Mouse (Mus musculus) liver, embryonic 14.5 days (tissue): Measurements from ENCODE around the gene Jph3. TPM values are rescaled to one million over a fixed set of nuclear protein-coding genes. Genes with fewer than 3 reads are reported as not detected.

Experiments used
- ATAC-seq: fragments of 200-750 bp; cut with Nextera tagmentation; 2 replicates; pipeline ENCODE4 v1.8.0; 2017; ENCODE audit warnings: moderate number of reproducible peaks, mild to moderate bottlenecking, moderate library complexity; ENCODE audit not compliant: insufficient read depth
- DNase-seq, 3 experiments: peaks; one replicate each; pipeline ENCODE4 v3.0.0-alpha.2; 2012 to 2013; ENCODE audit warnings: low read depth in 3 of 3, low spot score in 3 of 3
- H3K27ac ChIP-seq: fragments of 300-500 bp; sonication (generic); 2 replicates; pipeline ENCODE4 v1.5.1; 2014; ENCODE audit warnings: moderate library complexity, mild to moderate bottlenecking, control low read depth, inconsistent platforms
- H3K27me3 ChIP-seq: fragments of 300-500 bp; sonication (generic); 2 replicates; pipeline ENCODE4 v1.6.1; 2014; ENCODE audit warnings: mild to moderate bottlenecking, low read length, moderate library complexity; ENCODE audit not compliant: control insufficient read depth, insufficient read depth
- H3K36me3 ChIP-seq: fragments of 300-500 bp; sonication (generic); replicated peaks from 2 replicates; pipeline ENCODE4 v1.6.1; 2014; ENCODE audit warnings: low read depth; ENCODE audit not compliant: control insufficient read depth, insufficient read depth
- H3K4me1 ChIP-seq, 2 experiments: fragments of 200-500 bp in 1 of 2; fragments of 300-500 bp in 1 of 2; sonication (generic) in 1 of 2; replicated peaks; 2 replicates each; pipeline ENCODE4 v1.6.1; 2012 to 2014; ENCODE audit warnings: antibody characterized with exemption in 1 of 2, inconsistent platforms in 1 of 2, low read length in 1 of 2; ENCODE audit not compliant: control insufficient read depth in 2 of 2, insufficient read depth in 2 of 2
- H3K4me2 ChIP-seq: fragments of 300-500 bp; sonication (generic); 2 replicates; pipeline ENCODE4 v1.6.1; 2014; ENCODE audit warnings: low read depth, mild to moderate bottlenecking, control low read depth, moderate library complexity
- H3K4me3 ChIP-seq, 2 experiments: fragments of 200-500 bp in 1 of 2; fragments of 300-500 bp in 1 of 2; sonication (generic) in 1 of 2; 2 replicates each; pipeline ENCODE4 v1.5.1; 2012 to 2014; ENCODE audit warnings: low read depth in 2 of 2, low read length in 2 of 2, mild to moderate bottlenecking in 2 of 2, control low read depth in 1 of 2, inconsistent platforms in 1 of 2, moderate library complexity in 1 of 2; ENCODE audit not compliant: insufficient read depth in 1 of 2
- H3K9ac ChIP-seq: fragments of 300-500 bp; sonication (generic); replicated peaks from 2 replicates; pipeline ENCODE4 v1.6.1; 2014; ENCODE audit warnings: mild to moderate bottlenecking, control low read depth, moderate library complexity
- H3K9me3 ChIP-seq: fragments of 300-500 bp; sonication (generic); 2 replicates; pipeline ENCODE4 v1.6.1; 2016; ENCODE audit warnings: low read length, mixed read lengths; ENCODE audit not compliant: control insufficient read depth
- CTCF ChIP-seq: IDR thresholded peaks from 2 replicates; pipeline ENCODE4 v1.5.1; 2016; ENCODE audit warnings: antibody characterized with exemption, low read depth, control low read depth
- EP300 ChIP-seq: IDR thresholded peaks from 2 replicates; pipeline ENCODE4 v1.6.1; 2016; ENCODE audit warnings: antibody characterized with exemption, low read depth
- WGBS: fragments of 180-500 bp; shearing (Covaris S2); extraction: QIAGEN DNeasy Blood & Tissue Kit; methylation state at CpG from one replicate; pipeline ENCODE4 v1.1.7; 2014; ENCODE audit not compliant: insufficient replicate concordance; 5-methylcytosine and 5-hydroxymethylcytosine counted together
- polyA plus RNA-seq, 2 experiments: library from polyadenylated mRNA; depleted of rRNA in 1 of 2; stranded (reverse) in 1 of 2; unstranded in 1 of 2; fragments of >200 nt; fragmentation: Nextera tagmentation in 1 of 2; extraction: Ambion mirVana in 1 of 2; gene quantifications; 2 replicates each; pipeline versions ENCODE4 v1.2.1 to v1.2.3; 2012 to 2014

Jph3 gene
- polyA plus RNA-seq, 2 experiments: not detected

- Histone ChIP-seq H3K9me3 (no peaks in the 10 kb centered on the region), H3K9ac (no peak overlapping the region), H3K27me3 (no peaks in the 10 kb centered on the region; the same call in 1 of the 2 replicates), H3K4me3 (no peak overlapping the region), H3K36me3 (no peaks in the 10 kb centered on the region), H3K4me2 (no peak overlapping the region), H3K4me1 (no peaks in the 10 kb centered on the region), H3K27ac (no peak overlapping the region)
- ATAC-seq (no peak), DNase-seq (no peak)
- WGBS: 43% methylated on average over 14 of the region's 14 CpGs
- TF ChIP-seq CTCF: no peak
- no peak for TF ChIP-seq EP300
Observed at GRCm38 (mm10) chr8:121717502-121717901, 11.9 kb upstream of the Jph3 start.

DNA sequence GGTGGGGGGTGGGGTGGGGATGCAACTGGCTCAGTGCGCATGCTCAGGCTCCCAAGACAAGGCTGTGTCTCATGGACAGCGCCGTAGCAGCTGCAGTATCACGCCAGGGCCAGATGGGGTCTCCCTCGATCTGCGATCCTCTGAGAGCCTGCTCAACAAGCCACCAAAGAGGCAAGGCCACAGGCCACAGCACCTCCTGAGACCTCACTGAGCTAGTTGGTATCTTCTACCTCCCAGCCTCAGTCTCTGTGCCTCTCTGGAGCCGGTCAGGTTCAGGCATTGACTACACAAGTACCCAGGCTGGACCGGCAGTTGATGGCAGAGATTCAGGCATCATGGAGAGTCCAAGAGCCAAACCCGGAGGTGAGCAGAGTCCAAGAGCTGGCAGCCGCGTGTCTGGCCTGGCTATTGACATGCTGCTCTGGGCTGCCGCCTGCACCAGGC lies 11.4 kb upstream of the Jph3 start:
- H3K36me3 ChIP-seq: no peaks in the 10 kb centered on the region
- TF ChIP-seq EP300: no peak
- TF ChIP-seq CTCF: peak; percentile 76
- no peak overlapping the region for H3K27ac ChIP-seq
- no peak overlapping the region for H3K4me2 ChIP-seq
- ATAC-seq (no peak), DNase-seq (peak in 2 of 3 experiments; percentile 9 to 19)
- H3K9me3 ChIP-seq: no peaks in the 10 kb centered on the region
- H3K9ac ChIP-seq: no peak overlapping the region
- 26% methylated on average over 12 of the region's 12 CpGs for WGBS
- H3K4me1 ChIP-seq: no peaks in the 10 kb centered on the region
- no peak overlapping the region for H3K4me3 ChIP-seq
- H3K27me3 ChIP-seq: no peaks in the 10 kb centered on the region; the same call in 1 of the 2 replicates

- Histone ChIP-seq H3K36me3 (no peaks in the 10 kb centered on the region), H3K4me2 (no peak overlapping the region), H3K9ac (no peak overlapping the region), H3K27me3 (no peaks in the 10 kb centered on the region; the same call in 1 of the 2 replicates), H3K27ac (no peak overlapping the region), H3K4me1 (no peaks in the 10 kb centered on the region), H3K9me3 (no peaks in the 10 kb centered on the region), H3K4me3 (no peak overlapping the region)
- no peak for DNase-seq
- no peak for ATAC-seq
- 39% methylated on average over 6 of the region's 6 CpGs for WGBS
- TF ChIP-seq CTCF: no peak
- no peak for TF ChIP-seq EP300
Observed at GRCm38 (mm10) chr8:121718925-121719324, 10.5 kb upstream of the Jph3 start.

DNA sequence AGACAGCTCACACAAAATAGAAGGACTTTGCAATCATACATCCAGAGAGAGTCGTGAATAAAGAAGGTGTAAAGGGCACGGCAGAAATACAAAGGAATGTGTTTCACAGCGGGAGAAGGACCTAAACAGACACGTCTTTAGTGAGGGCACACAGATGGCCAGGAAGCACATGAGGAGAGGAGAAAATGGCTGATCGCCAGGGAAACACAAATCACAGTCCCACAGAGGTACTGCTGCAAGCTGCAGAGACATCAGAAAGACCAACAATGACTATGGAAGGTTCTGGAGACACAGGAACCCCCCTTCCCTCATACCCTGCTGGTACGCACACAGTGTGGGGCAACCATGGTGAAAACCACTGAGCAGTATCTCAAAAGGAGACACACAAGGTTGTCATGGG lies 8.4 kb upstream of the Jph3 start:
- Histone ChIP-seq H3K36me3 (no peaks in the 10 kb centered on the region), H3K4me2 (no peak overlapping the region), H3K27ac (no peak overlapping the region), H3K9me3 (no peaks in the 10 kb centered on the region), H3K9ac (no peak overlapping the region), H3K4me3 (no peak overlapping the region), H3K27me3 (no peaks in the 10 kb centered on the region; the same call in 1 of the 2 replicates), H3K4me1 (no peaks in the 10 kb centered on the region)
- ATAC-seq (no peak), DNase-seq (no peak)
- TF ChIP-seq CTCF (no peak), EP300 (no peak)
- WGBS: 49% methylated on average over 6 of the region's 6 CpGs

DNA sequence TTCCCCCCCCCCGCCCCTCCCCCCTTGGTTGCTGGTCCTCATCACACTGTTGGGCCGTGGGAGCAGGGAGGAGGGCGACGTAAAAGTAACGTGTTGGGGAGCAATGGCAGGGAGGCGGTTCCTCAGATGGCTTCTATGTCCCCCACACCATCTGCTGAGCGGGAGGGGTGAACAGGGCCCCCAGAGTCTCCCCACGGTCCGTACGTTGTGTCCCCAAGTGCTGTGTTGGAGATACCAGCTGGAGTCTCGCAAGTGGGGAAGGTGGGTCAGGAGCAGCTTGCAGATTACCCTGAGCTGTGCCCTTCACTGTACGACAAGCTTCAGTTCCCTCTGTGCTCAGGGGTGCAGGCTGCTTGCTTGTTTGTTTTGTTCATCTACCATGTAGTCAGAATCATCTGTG lies 5.6 kb upstream of the Jph3 start:
- Histone ChIP-seq H3K36me3 (no peaks in the 10 kb centered on the region), H3K9ac (no peak overlapping the region), H3K4me3 (no peak overlapping the region), H3K27me3 (peaks cover 7% of the 10 kb centered on the region), H3K4me1 (no peaks in the 10 kb centered on the region), H3K9me3 (no peaks in the 10 kb centered on the region), H3K27ac (no peak overlapping the region), H3K4me2 (no peak overlapping the region)
- no peak for DNase-seq
- TF ChIP-seq CTCF (no peak), EP300 (no peak)
- WGBS: 71% methylated on average over 12 of the region's 12 CpGs
- no peak for ATAC-seq

- ATAC-seq: no peak
- TF ChIP-seq CTCF (no peak), EP300 (no peak)
- H3K27me3 ChIP-seq: peaks cover 40% of the 10 kb centered on the region
Observed at GRCm38 (mm10) chr8:121727164-121727563, 2.3 kb upstream of the Jph3 start.

More at GRCm38 (mm10) chr8:121727164-121727563, 2.3 kb upstream of the Jph3 start:
- DNase-seq: no peak
- no peak overlapping the region for H3K4me2 ChIP-seq
- no peaks in the 10 kb centered on the region for H3K36me3 ChIP-seq
- no peak overlapping the region for H3K27ac ChIP-seq
- no peak overlapping the region for H3K4me3 ChIP-seq
- no peak overlapping the region for H3K9ac ChIP-seq
- 41% methylated on average over 3 of the region's 3 CpGs for WGBS
- no peaks in the 10 kb centered on the region for H3K4me1 ChIP-seq
- H3K9me3 ChIP-seq: no peaks in the 10 kb centered on the region
